Mouse (Mus musculus): Measurements from ENCODE around the gene Egfl7. TPM values are rescaled to one million over a fixed set of nuclear protein-coding genes. Genes with fewer than 3 reads are reported as not detected.

The Egfl7 gene
- polyA plus RNA-seq, 1 experiment, result 5.6 TPM

GRCm38 (mm10) chr2:26597810-26598209 lies 18.0 kb downstream of the Egfl7 start:
- Histone ChIP-seq H3ac (ENCODE audit: control insufficient read depth, insufficient read length, low read depth) (no peak overlapping the region), H3K79me2 (ENCODE audit: control insufficient read depth, insufficient read depth) (peaks cover 10% of the 10 kb centered on the region), H3K79me3 (ENCODE audit: low read depth) (no peaks in the 10 kb centered on the region), H3K27me3 (ENCODE audit: control insufficient read depth, insufficient read depth, insufficient read length) (no peaks in the 10 kb centered on the region), H3K36me3 (ENCODE audit: control insufficient read depth, insufficient read depth) (peaks cover 16% of the 10 kb centered on the region), H3K4me3 (ENCODE audit: insufficient read depth, poor library complexity, severe bottlenecking) (no peak overlapping the region)
- TF ChIP-seq CEBPB (IDR thresholded peaks at IDR 0.05; ENCODE audit: low read depth), result no peak
- TF ChIP-seq USF1 (IDR thresholded peaks at IDR 0.05; ENCODE audit: low read depth), result no peak
- TF ChIP-seq CTCF (IDR thresholded peaks at IDR 0.05; ENCODE audit: control insufficient read depth, insufficient read depth, insufficient read length), result no peak
- TF ChIP-seq MYOG (IDR thresholded peaks at IDR 0.05; ENCODE audit: control insufficient read depth, extremely low read depth, insufficient read length), result no peak
- TF ChIP-seq MYOD1 (IDR thresholded peaks at IDR 0.05; ENCODE audit: control insufficient read depth, insufficient read length, low read depth), result no peak
- TF ChIP-seq FOSL1 (IDR thresholded peaks at IDR 0.05; ENCODE audit: insufficient read depth, low read length, poor library complexity, severe bottlenecking), result no peak
- no peak for TF ChIP-seq MAX (IDR thresholded peaks at IDR 0.05)

GRCm38 (mm10) chr2:26598462-26598861 lies 18.6 kb downstream of the Egfl7 start:
- Histone ChIP-seq H3K79me3 (ENCODE audit: low read depth) (no peaks in the 10 kb centered on the region), H3K36me3 (ENCODE audit: control insufficient read depth, insufficient read depth) (peaks cover 10% of the 10 kb centered on the region), H3ac (ENCODE audit: control insufficient read depth, insufficient read length, low read depth) (no peak overlapping the region), H3K4me3 (ENCODE audit: insufficient read depth, poor library complexity, severe bottlenecking) (no peak overlapping the region), H3K79me2 (ENCODE audit: control insufficient read depth, insufficient read depth) (peaks cover 17% of the 10 kb centered on the region), H3K27me3 (ENCODE audit: control insufficient read depth, insufficient read depth, insufficient read length) (no peaks in the 10 kb centered on the region)
- TF ChIP-seq USF1 (IDR thresholded peaks at IDR 0.05; ENCODE audit: low read depth), result no peak
- TF ChIP-seq MAX (IDR thresholded peaks at IDR 0.05), result no peak
- no peak for TF ChIP-seq CTCF (IDR thresholded peaks at IDR 0.05; ENCODE audit: control insufficient read depth, insufficient read depth, insufficient read length)
- TF ChIP-seq MYOG (IDR thresholded peaks at IDR 0.05; ENCODE audit: control insufficient read depth, extremely low read depth, insufficient read length), result no peak
- no peak for TF ChIP-seq MYOD1 (IDR thresholded peaks at IDR 0.05; ENCODE audit: control insufficient read depth, insufficient read length, low read depth)
- TF ChIP-seq FOSL1 (IDR thresholded peaks at IDR 0.05; ENCODE audit: insufficient read depth, low read length, poor library complexity, severe bottlenecking), result no peak
- no peak for TF ChIP-seq CEBPB (IDR thresholded peaks at IDR 0.05; ENCODE audit: low read depth)

GRCm38 (mm10) chr2:26599965-26600364 lies 20.2 kb downstream of the Egfl7 start:
- Histone ChIP-seq H3K79me3 (ENCODE audit: low read depth) (no peaks in the 10 kb centered on the region), H3K27me3 (ENCODE audit: control insufficient read depth, insufficient read depth, insufficient read length) (no peaks in the 10 kb centered on the region), H3ac (ENCODE audit: control insufficient read depth, insufficient read length, low read depth) (no peak overlapping the region), H3K79me2 (ENCODE audit: control insufficient read depth, insufficient read depth) (peaks cover 19% of the 10 kb centered on the region), H3K36me3 (ENCODE audit: control insufficient read depth, insufficient read depth) (peaks cover 3% of the 10 kb centered on the region), H3K4me3 (ENCODE audit: insufficient read depth, poor library complexity, severe bottlenecking) (no peak overlapping the region)
- TF ChIP-seq MYOG (IDR thresholded peaks at IDR 0.05; ENCODE audit: control insufficient read depth, extremely low read depth, insufficient read length) (no peak), USF1 (IDR thresholded peaks at IDR 0.05; ENCODE audit: low read depth) (no peak), CEBPB (IDR thresholded peaks at IDR 0.05; ENCODE audit: low read depth) (no peak), MYOD1 (IDR thresholded peaks at IDR 0.05; ENCODE audit: control insufficient read depth, insufficient read length, low read depth) (no peak), CTCF (IDR thresholded peaks at IDR 0.05; ENCODE audit: control insufficient read depth, insufficient read depth, insufficient read length) (no peak), FOSL1 (IDR thresholded peaks at IDR 0.05; ENCODE audit: insufficient read depth, low read length, poor library complexity, severe bottlenecking) (no peak), MAX (IDR thresholded peaks at IDR 0.05) (no peak)

- no peak for TF ChIP-seq CEBPB (IDR thresholded peaks at IDR 0.05; ENCODE audit: low read depth)
- TF ChIP-seq CTCF (IDR thresholded peaks at IDR 0.05; ENCODE audit: control insufficient read depth, insufficient read depth, insufficient read length), result no peak
- TF ChIP-seq MAX (IDR thresholded peaks at IDR 0.05), result no peak
- TF ChIP-seq USF1 (IDR thresholded peaks at IDR 0.05; ENCODE audit: low read depth), result no peak
- no peak for TF ChIP-seq FOSL1 (IDR thresholded peaks at IDR 0.05; ENCODE audit: insufficient read depth, low read length, poor library complexity, severe bottlenecking)
- no peak for TF ChIP-seq MYOG (IDR thresholded peaks at IDR 0.05; ENCODE audit: control insufficient read depth, extremely low read depth, insufficient read length)
- TF ChIP-seq MYOD1 (IDR thresholded peaks at IDR 0.05; ENCODE audit: control insufficient read depth, insufficient read length, low read depth), result no peak
- H3K4me3 ChIP-seq (ENCODE audit: insufficient read depth, poor library complexity, severe bottlenecking), result no peak overlapping the region
- no peaks in the 10 kb centered on the region for H3K27me3 ChIP-seq (ENCODE audit: control insufficient read depth, insufficient read depth, insufficient read length)
- H3K36me3 ChIP-seq (ENCODE audit: control insufficient read depth, insufficient read depth), result peaks cover under 1% of the 10 kb centered on the region
- H3K79me2 ChIP-seq (ENCODE audit: control insufficient read depth, insufficient read depth), result peaks cover 19% of the 10 kb centered on the region
- H3ac ChIP-seq (ENCODE audit: control insufficient read depth, insufficient read length, low read depth), result no peak overlapping the region
- H3K79me3 ChIP-seq (ENCODE audit: low read depth), result no peaks in the 10 kb centered on the region
These were observed 20.9 kb downstream of the Egfl7 start for GRCm38 (mm10) chr2:26600664-26601063.

GRCm38 (mm10) chr2:26601595-26601994 lies 21.8 kb downstream of the Egfl7 start:
- Histone ChIP-seq H3K79me3 (ENCODE audit: low read depth) (no peaks in the 10 kb centered on the region), H3K36me3 (ENCODE audit: control insufficient read depth, insufficient read depth) (no peaks in the 10 kb centered on the region), H3K79me2 (ENCODE audit: control insufficient read depth, insufficient read depth) (peaks cover 19% of the 10 kb centered on the region), H3K4me3 (ENCODE audit: insufficient read depth, poor library complexity, severe bottlenecking) (no peak overlapping the region), H3K27me3 (ENCODE audit: control insufficient read depth, insufficient read depth, insufficient read length) (no peaks in the 10 kb centered on the region), H3ac (ENCODE audit: control insufficient read depth, insufficient read length, low read depth) (no peak overlapping the region)
- no peak for TF ChIP-seq MYOD1 (IDR thresholded peaks at IDR 0.05; ENCODE audit: control insufficient read depth, insufficient read length, low read depth)
- no peak for TF ChIP-seq FOSL1 (IDR thresholded peaks at IDR 0.05; ENCODE audit: insufficient read depth, low read length, poor library complexity, severe bottlenecking)

GRCm38 (mm10) chr2:26602631-26603030 lies 22.8 kb downstream of the Egfl7 start:
- peaks cover 19% of the 10 kb centered on the region for H3K79me2 ChIP-seq (ENCODE audit: control insufficient read depth, insufficient read depth)
- H3K79me3 ChIP-seq (ENCODE audit: low read depth), result no peaks in the 10 kb centered on the region
- no peaks in the 10 kb centered on the region for H3K36me3 ChIP-seq (ENCODE audit: control insufficient read depth, insufficient read depth)
- no peak overlapping the region for H3K4me3 ChIP-seq (ENCODE audit: insufficient read depth, poor library complexity, severe bottlenecking)
- no peak for TF ChIP-seq FOSL1 (IDR thresholded peaks at IDR 0.05; ENCODE audit: insufficient read depth, low read length, poor library complexity, severe bottlenecking)
- TF ChIP-seq CTCF (IDR thresholded peaks at IDR 0.05; ENCODE audit: control insufficient read depth, insufficient read depth, insufficient read length), result no peak
- no peak for TF ChIP-seq USF1 (IDR thresholded peaks at IDR 0.05; ENCODE audit: low read depth)
- no peak for TF ChIP-seq MAX (IDR thresholded peaks at IDR 0.05)
- TF ChIP-seq MYOG (IDR thresholded peaks at IDR 0.05; ENCODE audit: control insufficient read depth, extremely low read depth, insufficient read length), result no peak
- no peak for TF ChIP-seq CEBPB (IDR thresholded peaks at IDR 0.05; ENCODE audit: low read depth)
- no peak for TF ChIP-seq MYOD1 (IDR thresholded peaks at IDR 0.05; ENCODE audit: control insufficient read depth, insufficient read length, low read depth)
- H3ac ChIP-seq (ENCODE audit: control insufficient read depth, insufficient read length, low read depth), result no peak overlapping the region
- no peaks in the 10 kb centered on the region for H3K27me3 ChIP-seq (ENCODE audit: control insufficient read depth, insufficient read depth, insufficient read length)

All from C2C12 (cell line).